Mouse (Mus musculus) myocyte (in vitro differentiated cells): ENCODE results near the gene Dnmbp. TPM values are rescaled to one million over a fixed set of nuclear protein-coding genes. Genes with fewer than 3 reads are reported as not detected.

Experiments used
- H3K27me3 ChIP-seq: one replicate; pipeline ENCODE4 v1.6.1; 2011; ENCODE audit not compliant: control insufficient read depth, insufficient read depth, insufficient read length
- H3K36me3 ChIP-seq: one replicate; pipeline ENCODE4 v1.6.1; 2011; ENCODE audit not compliant: control insufficient read depth, insufficient read depth
- H3K4me2 ChIP-seq: one replicate; pipeline ENCODE4 v1.6.1; 2011; ENCODE audit warnings: low read depth, control low read depth
- H3K4me3 ChIP-seq: one replicate; pipeline ENCODE4 v1.5.1; 2011; ENCODE audit warnings: mild to moderate bottlenecking, control low read depth, moderate library complexity
- H3K79me2 ChIP-seq: one replicate; pipeline ENCODE4 v1.6.1; 2011; ENCODE audit not compliant: control insufficient read depth, insufficient read depth
- H3ac ChIP-seq: one replicate; pipeline ENCODE4 v1.6.1; 2011; ENCODE audit not compliant: control insufficient read depth, insufficient read length
- CEBPB ChIP-seq: IDR thresholded peaks from 2 replicates; pipeline ENCODE4 v1.6.1; 2011; ENCODE audit warnings: mild to moderate bottlenecking, moderate library complexity; ENCODE audit not compliant: poor library complexity, insufficient read depth, severe bottlenecking
- E2F4 ChIP-seq: IDR thresholded peaks from one replicate; pipeline ENCODE4 v1.6.1; 2011; ENCODE audit warnings: mild to moderate bottlenecking, control low read depth, moderate library complexity; ENCODE audit not compliant: insufficient read depth
- MAX ChIP-seq: IDR thresholded peaks from one replicate; pipeline ENCODE4 v1.6.1; 2011; ENCODE audit warnings: low read depth, mild to moderate bottlenecking, control low read depth
- MYOD1 ChIP-seq, 3 experiments: IDR thresholded peaks; one replicate each; pipeline ENCODE4 v1.6.1; 2011; ENCODE audit warnings: control low read depth in 2 of 3, low read depth in 2 of 3, mild to moderate bottlenecking in 2 of 3, moderate library complexity in 1 of 3; ENCODE audit not compliant: insufficient read length in 2 of 3, control insufficient read depth in 1 of 3
- MYOG ChIP-seq, 3 experiments: IDR thresholded peaks; one replicate each; pipeline ENCODE4 v1.6.1; 2011; ENCODE audit warnings: control low read depth in 2 of 3, low read depth in 2 of 3, mild to moderate bottlenecking in 2 of 3; ENCODE audit not compliant: insufficient read length in 2 of 3, control insufficient read depth in 1 of 3, insufficient read depth in 1 of 3
- POLR2A ChIP-seq: IDR thresholded peaks from one replicate; pipeline ENCODE4 v1.6.1; 2011; ENCODE audit warnings: low read depth, mild to moderate bottlenecking, control low read depth, moderate library complexity; ENCODE audit not compliant: insufficient read length
- POLR2AphosphoS2 ChIP-seq: IDR thresholded peaks from one replicate; pipeline ENCODE4 v1.6.1; 2011; ENCODE audit warnings: low read depth, control low read depth; ENCODE audit not compliant: insufficient read length
- REST ChIP-seq: IDR thresholded peaks from one replicate; pipeline ENCODE4 v1.6.1; 2011; ENCODE audit warnings: mild to moderate bottlenecking, control low read depth, moderate library complexity; ENCODE audit not compliant: insufficient read depth, insufficient read length
- SRF ChIP-seq: IDR thresholded peaks from one replicate; pipeline ENCODE4 v1.6.1; 2011; ENCODE audit warnings: low read depth; ENCODE audit not compliant: control insufficient read depth, insufficient read length
- TCF12 ChIP-seq: IDR thresholded peaks from one replicate; pipeline ENCODE4 v1.6.1; 2011; ENCODE audit warnings: mild to moderate bottlenecking, control low read depth; ENCODE audit not compliant: poor library complexity, insufficient read depth, severe bottlenecking
- TCF3 ChIP-seq: IDR thresholded peaks from one replicate; pipeline ENCODE4 v1.6.1; 2011; ENCODE audit warnings: low read depth, control low read depth; ENCODE audit not compliant: insufficient read length
- USF1 ChIP-seq: IDR thresholded peaks from one replicate; pipeline ENCODE4 v1.6.1; 2011; ENCODE audit warnings: low read depth, mild to moderate bottlenecking, control low read depth, moderate library complexity
- polyA plus RNA-seq: library from polyadenylated mRNA; unstranded; fragments of >200 nt; fragmentation: generic; extraction: Trizol; gene quantifications from one replicate; pipeline ENCODE4 v1.2.1, GENCODE M21; 2012; ENCODE audit warnings: missing spikeins

Gene Dnmbp
- polyA plus RNA-seq, 1 experiment, result 7.8 TPM

DNA sequence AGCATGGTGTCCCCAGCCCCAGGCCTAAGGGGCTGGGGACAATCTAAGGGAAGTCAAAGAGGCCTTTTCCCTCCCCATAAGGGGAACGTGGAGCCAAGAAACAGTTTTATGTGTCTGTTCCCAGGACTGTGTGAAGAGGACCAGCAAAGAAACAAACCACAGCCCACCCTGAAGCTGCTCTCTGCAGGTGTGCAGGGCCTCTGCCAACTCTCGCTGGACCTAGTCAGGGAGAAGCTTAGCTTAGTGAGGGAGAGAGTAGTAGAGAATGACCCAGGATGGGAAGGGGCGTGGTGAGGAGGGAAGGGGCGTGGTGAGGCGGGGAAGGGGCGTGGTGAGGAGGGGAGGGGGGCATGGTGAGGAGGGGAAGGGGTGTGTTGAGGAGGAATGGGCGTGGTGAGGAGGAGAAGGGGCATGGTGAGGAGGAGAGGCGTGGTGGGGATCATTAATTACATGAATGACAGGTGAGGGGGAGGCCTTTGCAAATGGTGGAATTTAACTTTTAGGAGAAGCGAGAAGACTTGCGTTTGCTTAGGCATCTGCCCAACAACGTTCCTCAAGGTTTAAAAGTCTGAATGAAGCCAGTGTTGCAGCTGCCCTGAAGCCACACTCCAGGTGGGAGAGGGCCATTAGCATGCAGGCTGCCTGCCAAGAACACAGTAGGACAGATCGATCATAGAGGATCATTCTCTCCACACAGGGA is 9.3 kb upstream of the Dnmbp start:
- H3ac ChIP-seq, result no peak overlapping the region
- H3K4me3 ChIP-seq, result no peak overlapping the region
- H3K79me2 ChIP-seq, result no peaks in the 10 kb centered on the region
- H3K27me3 ChIP-seq, result no peaks in the 10 kb centered on the region
- no peak for TF ChIP-seq POLR2AphosphoS2
- TF ChIP-seq TCF12, result no peak
- no peak overlapping the region for H3K4me2 ChIP-seq
- no peaks in the 10 kb centered on the region for H3K36me3 ChIP-seq

DNA sequence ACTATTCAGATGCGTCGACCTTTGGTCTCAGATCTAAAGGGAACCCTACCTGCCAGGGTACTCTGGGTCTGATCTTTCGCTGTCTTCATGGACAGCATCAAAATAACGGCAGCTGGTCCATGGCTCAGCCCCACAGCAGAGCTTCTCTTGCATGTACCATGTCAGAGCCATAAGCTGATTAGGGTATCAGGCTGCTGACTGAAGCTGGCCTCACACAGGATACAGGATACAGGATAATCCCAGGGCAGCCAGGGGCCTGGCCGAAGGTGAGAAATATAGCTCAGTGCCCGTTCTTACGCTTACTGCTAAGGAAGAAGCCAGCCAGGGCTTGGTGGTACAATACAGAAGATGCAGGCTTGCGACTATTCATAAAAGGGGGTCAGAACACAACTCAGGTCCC is 4.6 kb upstream of the Dnmbp start:
- Histone ChIP-seq H3ac (no peak overlapping the region), H3K27me3 (no peaks in the 10 kb centered on the region), H3K4me2 (no peak overlapping the region), H3K36me3 (no peaks in the 10 kb centered on the region), H3K79me2 (no peaks in the 10 kb centered on the region), H3K4me3 (no peak overlapping the region)
- TF ChIP-seq USF1 (no peak), MYOD1 (IDR thresholded peaks at IDR 0.05; ENCODE audit: control insufficient read depth in 1 of 3, insufficient read length in 2 of 3, low read depth in 2 of 3) (no peak), CEBPB (no peak), MAX (no peak), TCF3 (no peak), REST (no peak), TCF12 (no peak), POLR2AphosphoS2 (no peak), SRF (no peak), MYOG (IDR thresholded peaks at IDR 0.05; ENCODE audit: control insufficient read depth in 1 of 3, insufficient read depth in 1 of 3, insufficient read length in 2 of 3, low read depth in 2 of 3) (no peak), POLR2A (no peak), E2F4 (no peak)

DNA sequence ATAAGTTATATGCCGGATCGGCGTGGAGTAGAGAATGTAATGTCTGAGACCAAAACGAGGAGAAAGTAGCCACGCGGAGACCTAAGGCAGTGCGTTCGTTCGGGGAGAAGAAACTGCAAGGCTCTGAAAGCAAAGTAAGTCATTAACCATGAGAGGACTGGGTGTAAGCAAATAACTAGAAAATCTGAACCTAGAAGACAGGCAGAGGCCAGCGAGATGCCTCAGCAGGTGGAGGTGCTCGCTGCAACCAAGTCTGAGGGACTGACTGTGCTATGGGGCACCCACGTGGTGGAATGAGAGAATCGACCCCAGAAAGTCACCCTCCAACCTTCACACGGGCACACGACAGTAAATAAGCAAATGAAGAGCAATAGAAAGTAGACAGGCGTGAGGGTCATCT is 3.1 kb upstream of the Dnmbp start:
- no peak for TF ChIP-seq TCF3
- TF ChIP-seq CEBPB, result no peak
- no peak for TF ChIP-seq MYOG (IDR thresholded peaks at IDR 0.05; ENCODE audit: control insufficient read depth in 1 of 3, insufficient read depth in 1 of 3, insufficient read length in 2 of 3, low read depth in 2 of 3)
- no peak for TF ChIP-seq POLR2AphosphoS2
- TF ChIP-seq USF1, result no peak
- TF ChIP-seq SRF, result no peak
- TF ChIP-seq TCF12, result no peak
- no peak for TF ChIP-seq REST
- no peak for TF ChIP-seq MAX
- TF ChIP-seq E2F4, result no peak
- TF ChIP-seq POLR2A, result no peak
- Histone ChIP-seq H3K36me3 (no peaks in the 10 kb centered on the region), H3K79me2 (peaks cover 8% of the 10 kb centered on the region), H3K4me3 (no peak overlapping the region), H3K4me2 (no peak overlapping the region), H3ac (no peak overlapping the region), H3K27me3 (no peaks in the 10 kb centered on the region)

DNA sequence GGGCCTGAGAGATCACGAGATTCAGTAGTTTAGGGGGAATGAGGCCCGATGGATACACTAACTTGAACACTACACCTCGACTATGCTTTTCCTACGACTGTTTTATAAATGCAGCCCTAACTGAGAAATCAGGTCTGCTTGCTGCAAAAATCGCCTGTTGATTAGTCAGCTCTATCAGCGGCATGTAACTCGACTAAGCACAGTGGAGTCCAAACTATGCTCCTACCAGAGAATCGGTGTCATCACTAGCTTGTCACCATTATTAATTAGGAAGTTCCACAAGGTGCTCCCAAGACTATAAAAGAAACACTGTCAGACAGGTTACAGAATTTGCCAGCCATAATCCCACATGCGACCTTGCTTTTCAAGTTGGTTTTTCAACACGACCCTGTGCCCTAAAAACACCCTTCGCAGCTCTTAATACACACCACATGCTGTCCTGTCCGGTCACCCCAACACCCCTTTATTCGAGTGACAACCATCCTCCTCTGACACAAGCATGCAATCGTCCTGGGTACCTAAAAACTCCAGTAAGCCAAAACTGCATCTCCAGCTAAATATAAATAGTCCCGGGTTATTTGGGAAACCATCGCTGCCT is 721 bp downstream of the Dnmbp start:
- H3K4me2 ChIP-seq, result peak overlapping the region; percentile 96
- peak overlapping the region; percentile 42 for H3ac ChIP-seq
- H3K79me2 ChIP-seq, result peaks cover 14% of the 10 kb centered on the region
- H3K4me3 ChIP-seq, result peak overlapping the region; percentile 28
- no peaks in the 10 kb centered on the region for H3K36me3 ChIP-seq
- TF ChIP-seq POLR2AphosphoS2, result no peak
- no peak for TF ChIP-seq USF1
- TF ChIP-seq TCF12, result no peak
- TF ChIP-seq E2F4, result no peak
- TF ChIP-seq SRF, result no peak
- H3K27me3 ChIP-seq, result no peaks in the 10 kb centered on the region

DNA sequence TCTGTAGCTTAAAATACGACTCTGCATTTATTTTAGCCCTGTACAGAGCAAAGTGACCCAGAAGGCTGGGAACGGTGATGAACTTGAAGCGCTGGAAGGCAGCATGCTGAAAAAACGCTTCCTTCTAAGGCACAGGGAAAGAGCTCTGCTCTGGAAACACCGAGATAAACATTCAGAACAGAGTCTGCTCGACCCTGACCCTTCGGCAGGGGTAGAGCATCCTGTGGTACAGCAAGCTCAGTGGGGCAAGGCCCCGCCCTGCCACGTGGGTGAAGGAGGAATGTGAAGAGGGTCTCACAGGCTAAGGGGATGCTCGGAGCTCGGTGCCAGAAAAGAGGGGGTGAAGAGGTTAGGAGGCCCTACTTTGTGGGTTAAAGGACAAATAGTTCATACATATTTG is 1.6 kb downstream of the Dnmbp start:
- Histone ChIP-seq H3K79me2 (peaks cover 14% of the 10 kb centered on the region), H3K4me3 (peak overlapping the region; percentile 28), H3K27me3 (no peaks in the 10 kb centered on the region), H3K36me3 (no peaks in the 10 kb centered on the region), H3ac (no peak overlapping the region), H3K4me2 (peak overlapping the region; percentile 96)
- TF ChIP-seq REST (no peak), MYOG (IDR thresholded peaks at IDR 0.05; ENCODE audit: control insufficient read depth in 1 of 3, insufficient read depth in 1 of 3, insufficient read length in 2 of 3, low read depth in 2 of 3) (no peak)
